Mouse (Mus musculus): Measurements from ENCODE around the gene Mef2d. TPM values are rescaled to one million over a fixed set of nuclear protein-coding genes. Genes with fewer than 3 reads are reported as not detected.
A peak's percentile ranks its signal among the peaks of the same experiment; 100 is the strongest.

Mef2d gene
- polyA plus RNA-seq, 1 experiment from 2014 or later, result 25.3 TPM

DNA sequence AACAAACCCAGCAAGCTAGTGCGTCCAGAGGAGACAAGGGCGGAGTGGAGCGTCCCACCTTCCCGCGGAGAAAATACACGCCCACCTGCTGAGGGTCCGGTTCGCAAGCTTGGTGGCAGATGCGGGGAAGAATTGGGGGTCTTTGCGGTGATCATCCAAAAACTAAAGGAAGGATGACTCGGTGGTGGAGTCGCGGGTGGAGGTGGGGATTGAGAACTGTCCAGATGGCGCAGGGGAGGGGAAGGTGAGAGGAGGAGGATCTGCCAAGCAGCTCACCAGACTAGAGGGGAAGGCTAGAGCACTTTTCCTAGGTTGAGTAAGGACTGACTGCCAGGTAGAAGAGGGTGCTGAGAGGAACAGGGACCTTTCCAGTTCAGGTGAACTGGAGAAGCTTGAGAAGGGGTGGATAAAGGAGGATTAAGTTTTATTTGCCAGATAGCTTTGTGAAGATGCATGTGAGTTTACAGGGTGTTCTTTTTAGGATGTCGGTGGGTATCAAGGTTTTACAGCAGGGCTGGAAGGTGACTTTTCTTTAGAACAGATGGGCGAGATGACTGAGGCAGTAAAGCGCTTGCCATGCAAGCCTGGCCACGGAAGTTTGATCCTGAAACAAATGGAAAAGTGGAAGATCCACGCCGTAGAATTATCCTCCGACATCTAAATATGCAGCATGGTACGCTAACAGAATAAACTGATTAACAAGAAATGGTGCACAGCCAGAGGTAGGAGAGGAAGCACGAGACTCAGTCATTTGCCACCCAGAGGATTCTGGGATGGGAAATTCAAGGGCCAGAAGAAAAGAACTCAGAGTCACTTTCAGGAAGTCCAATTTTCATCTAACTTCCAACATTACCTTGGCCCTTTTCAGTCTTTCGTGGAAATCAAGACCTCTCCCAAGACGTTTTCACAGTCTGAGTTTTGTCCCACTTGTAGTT lies 2.7 kb upstream of the Mef2d start:
- ATAC-seq (replicated peaks), result no peak
- Histone ChIP-seq H3K4me3 (peak overlapping the region; percentile 43), H3K36me3 (replicated peaks) (no peaks in the 10 kb centered on the region), H3K4me2 (peak overlapping the region; percentile 88), H3K27ac (peak overlapping the region; percentile 69), H3K9ac (peak overlapping the region; percentile 36; the same call in 1 of the 2 replicates), H3K27me3 (replicated peaks) (peaks cover 18% of the 10 kb centered on the region), H3K9me3 (no peaks in the 10 kb centered on the region), H3K4me1 (peaks cover 42% of the 10 kb centered on the region)
- 17% methylated on average over 25 of the region's 25 CpGs for WGBS

GRCm38 (mm10) chr3:88140178-88140902 lies 1.8 kb upstream of the Mef2d start:
- peaks cover 50% of the 10 kb centered on the region for H3K4me1 ChIP-seq
- 31% methylated on average over 11 of the region's 11 CpGs for WGBS

DNA sequence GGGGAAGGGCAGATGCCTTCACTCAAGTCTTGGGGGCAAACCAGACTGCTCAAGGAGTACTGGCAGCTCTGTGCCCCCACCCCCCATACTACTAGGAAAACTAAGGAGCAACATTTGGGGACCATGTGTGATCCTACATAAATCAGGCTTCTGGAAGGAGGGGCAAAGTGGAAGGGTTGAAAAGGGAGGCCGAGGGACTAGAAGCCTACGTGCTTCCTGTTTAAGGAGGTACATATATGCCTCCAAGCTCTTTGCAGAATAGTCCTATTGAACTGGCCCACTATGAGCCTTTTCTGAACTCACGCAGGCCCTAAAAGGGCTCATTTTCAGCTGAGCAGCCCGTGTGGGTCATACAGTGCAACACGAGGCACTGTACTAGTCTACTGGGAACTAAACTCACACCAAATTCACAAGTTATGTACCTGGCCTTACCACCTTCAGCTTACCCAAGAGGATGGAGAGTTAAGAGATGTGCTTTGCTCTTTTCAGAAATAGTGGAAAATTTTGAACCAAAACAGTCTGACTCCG lies 1.2 kb upstream of the Mef2d start:
- no peaks in the 10 kb centered on the region for H3K9me3 ChIP-seq
- H3K4me2 ChIP-seq, result peak overlapping the region; percentile 92
- no peaks in the 10 kb centered on the region for H3K36me3 ChIP-seq (replicated peaks)
- H3K27me3 ChIP-seq (replicated peaks), result peaks cover 18% of the 10 kb centered on the region
- H3K9ac ChIP-seq, result no peak overlapping the region
- peak overlapping the region; percentile 98 for H3K27ac ChIP-seq
- no peak for ATAC-seq (replicated peaks)
- H3K4me3 ChIP-seq, result peak overlapping the region; percentile 85; the same call in 1 of the 2 replicates
- 56% methylated on average over 6 of the region's 6 CpGs for WGBS
- H3K4me1 ChIP-seq, result peaks cover 57% of the 10 kb centered on the region

More at GRCm38 (mm10) chr3:88140178-88140902, 1.8 kb upstream of the Mef2d start:
- no peaks in the 10 kb centered on the region for H3K36me3 ChIP-seq (replicated peaks)
- no peak for ATAC-seq (replicated peaks)
- H3K27ac ChIP-seq, result peak overlapping the region; percentile 14; the same call in 1 of the 2 replicates
- H3K9ac ChIP-seq, result no peak overlapping the region
- H3K9me3 ChIP-seq, result no peaks in the 10 kb centered on the region
- peaks cover 18% of the 10 kb centered on the region for H3K27me3 ChIP-seq (replicated peaks)
- H3K4me2 ChIP-seq, result no peak overlapping the region
- H3K4me3 ChIP-seq, result no peak overlapping the region

DNA sequence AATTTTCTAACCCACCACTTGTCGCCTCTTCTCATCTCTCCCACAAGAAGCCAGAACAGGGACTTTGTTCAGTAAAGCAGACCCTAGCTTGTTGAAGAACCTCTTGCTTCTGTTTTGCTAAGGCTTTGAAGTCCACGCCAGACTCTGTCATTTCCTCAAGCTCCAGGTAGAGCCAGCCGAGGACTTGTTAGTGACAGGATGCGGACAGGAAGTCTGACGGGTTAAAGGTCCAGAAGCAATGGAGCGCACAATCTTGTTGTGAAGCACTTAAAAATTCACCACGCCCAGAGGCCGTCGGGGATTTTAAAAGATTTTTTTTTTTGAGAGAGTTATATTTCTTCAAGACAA lies 759 bp upstream of the Mef2d start:
- Histone ChIP-seq H3K9me3 (no peaks in the 10 kb centered on the region), H3K9ac (peak overlapping the region; percentile 87; the same call in 1 of the 2 replicates), H3K27me3 (replicated peaks) (peaks cover 18% of the 10 kb centered on the region), H3K4me1 (peaks cover 61% of the 10 kb centered on the region), H3K36me3 (replicated peaks) (no peaks in the 10 kb centered on the region), H3K4me3 (peak overlapping the region; percentile 85), H3K4me2 (peak overlapping the region; percentile 92), H3K27ac (peak overlapping the region; percentile 98)
- no peak for ATAC-seq (replicated peaks)
- 14% methylated on average over 9 of the region's 9 CpGs for WGBS

DNA sequence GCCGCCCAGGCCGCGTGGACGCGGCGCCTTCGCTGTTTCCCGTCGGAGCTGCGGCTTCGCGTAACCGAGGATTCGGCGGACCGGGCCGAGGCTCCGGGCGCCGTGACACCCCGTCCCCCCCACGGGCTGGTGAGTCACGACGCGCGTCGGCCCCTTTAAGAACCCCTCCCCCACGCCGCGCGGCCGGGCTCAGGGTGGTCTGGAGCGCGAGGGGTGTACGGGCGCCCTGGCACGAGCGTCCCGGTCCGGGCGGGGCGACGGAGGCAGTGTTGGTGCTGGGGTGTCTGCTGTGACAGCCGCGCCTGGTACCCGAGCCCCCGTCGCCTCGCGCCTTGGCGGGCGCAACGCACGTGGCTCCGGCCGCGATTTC lies 359 bp downstream of the Mef2d start:
- Histone ChIP-seq H3K27me3 (replicated peaks) (peaks cover 18% of the 10 kb centered on the region), H3K27ac (peak overlapping the region; percentile 98), H3K4me1 (peaks cover 70% of the 10 kb centered on the region), H3K36me3 (replicated peaks) (no peaks in the 10 kb centered on the region), H3K9ac (peak overlapping the region; percentile 87), H3K9me3 (no peaks in the 10 kb centered on the region), H3K4me2 (peak overlapping the region; percentile 92), H3K4me3 (peak overlapping the region; percentile 85)
- ATAC-seq (replicated peaks), result peak; percentile 63
- WGBS, result under 1% methylated on average over 57 of the region's 57 CpGs

DNA sequence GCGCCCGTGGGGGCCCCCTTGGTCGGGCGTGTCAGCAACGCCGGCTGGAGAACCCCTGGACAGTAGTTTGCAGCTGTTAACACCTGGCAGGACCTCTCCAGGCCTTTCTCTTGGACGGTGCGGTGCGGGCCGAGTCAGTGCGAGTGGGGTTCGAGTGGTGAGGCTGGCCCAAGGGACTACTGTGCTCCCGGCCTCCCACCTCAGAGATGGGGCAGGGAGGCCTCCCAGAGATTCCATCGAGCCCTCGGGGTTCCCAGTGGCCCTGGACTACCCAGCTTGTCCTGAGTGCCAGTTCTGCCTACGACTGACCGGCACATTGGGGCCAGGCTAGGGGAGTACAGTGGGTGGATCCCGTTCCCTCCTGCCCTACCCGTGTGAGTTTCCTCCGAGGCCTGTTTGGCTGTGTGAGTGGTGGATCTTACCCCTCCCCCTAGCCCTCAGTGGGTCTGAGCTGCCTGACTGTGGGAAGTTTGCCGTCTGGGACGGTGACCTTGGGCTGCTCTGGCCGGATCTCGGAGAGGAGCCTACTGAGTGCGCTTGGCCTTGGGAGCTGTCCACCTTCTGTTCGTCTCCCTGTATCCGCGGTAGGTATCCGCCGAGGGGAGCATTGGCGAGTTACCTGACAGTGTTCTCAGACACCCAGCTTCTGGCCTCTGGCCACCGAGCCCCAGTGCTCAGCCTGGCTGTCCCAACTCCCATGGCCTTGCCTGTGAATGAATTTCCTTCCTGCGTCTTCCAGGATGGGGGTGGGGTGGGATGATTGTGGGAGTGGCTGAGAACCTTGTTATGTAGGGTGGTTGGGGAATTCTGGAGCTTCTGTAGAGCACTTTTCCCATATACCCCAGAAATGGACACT lies 972 bp downstream of the Mef2d start:
- peak overlapping the region; percentile 92 for H3K4me2 ChIP-seq
- WGBS, result 2% methylated on average over 33 of the region's 33 CpGs
- H3K9me3 ChIP-seq, result no peaks in the 10 kb centered on the region
- peak overlapping the region; percentile 98 for H3K27ac ChIP-seq
- H3K4me3 ChIP-seq, result peak overlapping the region; percentile 85
- H3K9ac ChIP-seq, result peak overlapping the region; percentile 87
- H3K27me3 ChIP-seq (replicated peaks), result peaks cover 18% of the 10 kb centered on the region
- H3K4me1 ChIP-seq, result peaks cover 69% of the 10 kb centered on the region
- no peaks in the 10 kb centered on the region for H3K36me3 ChIP-seq (replicated peaks)
- peak; percentile 27 for ATAC-seq (replicated peaks)

GRCm38 (mm10) chr3:88143961-88144486 lies 1.9 kb downstream of the Mef2d start:
- H3K27ac ChIP-seq, result peak overlapping the region; percentile 98
- H3K4me2 ChIP-seq, result peak overlapping the region; percentile 92
- peak overlapping the region; percentile 87 for H3K9ac ChIP-seq
- no peaks in the 10 kb centered on the region for H3K9me3 ChIP-seq
- H3K4me3 ChIP-seq, result peak overlapping the region; percentile 85
- peaks cover 73% of the 10 kb centered on the region for H3K4me1 ChIP-seq
- H3K27me3 ChIP-seq (replicated peaks), result peaks cover 18% of the 10 kb centered on the region
- ATAC-seq (replicated peaks), result no peak
- H3K36me3 ChIP-seq (replicated peaks), result no peaks in the 10 kb centered on the region
- WGBS, result 17% methylated on average over 5 of the region's 5 CpGs

- ATAC-seq (replicated peaks), result no peak
- H3K27ac ChIP-seq, result 0 out of 2 replicates have a peak overlapping the region, but pooled peaks have one; percentile 98
- peaks cover 13% of the 10 kb centered on the region for H3K27me3 ChIP-seq (replicated peaks)
- WGBS, result 75% methylated on average over 6 of the region's 6 CpGs
- H3K9me3 ChIP-seq, result no peaks in the 10 kb centered on the region
- H3K36me3 ChIP-seq (replicated peaks), result no peaks in the 10 kb centered on the region
- H3K4me2 ChIP-seq, result peak overlapping the region; percentile 92
- peaks cover 73% of the 10 kb centered on the region for H3K4me1 ChIP-seq
- peak overlapping the region; percentile 87 for H3K9ac ChIP-seq
- peak overlapping the region; percentile 85 for H3K4me3 ChIP-seq
Observed at GRCm38 (mm10) chr3:88144648-88145410, 2.7 kb downstream of the Mef2d start.

DNA sequence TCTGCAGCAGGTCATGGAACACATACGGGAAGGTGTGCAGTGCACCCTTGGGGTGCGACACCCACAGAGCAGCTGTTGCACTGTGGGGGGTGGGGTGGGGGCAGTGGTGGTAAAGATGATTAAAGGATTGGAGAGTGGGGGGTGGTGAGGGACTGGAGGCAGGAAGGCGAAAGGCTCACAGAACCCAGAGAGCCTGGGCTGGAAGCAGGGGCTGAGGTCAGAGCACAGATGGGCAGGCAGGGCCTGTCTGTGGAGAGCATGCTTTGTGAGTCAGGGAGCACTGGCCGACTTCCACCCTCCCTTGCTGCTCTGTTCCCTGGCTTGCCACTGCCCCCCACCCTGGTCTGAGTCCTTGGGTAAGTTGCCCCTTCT lies 3.2 kb downstream of the Mef2d start:
- Histone ChIP-seq H3K4me2 (peak overlapping the region; percentile 92), H3K4me3 (no peak overlapping the region), H3K4me1 (peaks cover 79% of the 10 kb centered on the region), H3K9ac (peak overlapping the region; percentile 87), H3K27me3 (replicated peaks) (peaks cover 7% of the 10 kb centered on the region), H3K9me3 (no peaks in the 10 kb centered on the region), H3K36me3 (replicated peaks) (no peaks in the 10 kb centered on the region), H3K27ac (no peak overlapping the region)
- 24% methylated on average over 4 of the region's 4 CpGs for WGBS
- no peak for ATAC-seq (replicated peaks)

GRCm38 (mm10) chr3:88145952-88146351 lies 3.8 kb downstream of the Mef2d start:
- Histone ChIP-seq H3K4me1 (peaks cover 85% of the 10 kb centered on the region), H3K36me3 (replicated peaks) (no peaks in the 10 kb centered on the region), H3K4me3 (no peak overlapping the region), H3K9me3 (no peaks in the 10 kb centered on the region), H3K4me2 (peak overlapping the region; percentile 92; the same call in 1 of the 2 replicates), H3K9ac (no peak overlapping the region), H3K27me3 (replicated peaks) (peaks cover 2% of the 10 kb centered on the region), H3K27ac (no peak overlapping the region)
- 79% methylated on average over 5 of the region's 5 CpGs for WGBS
- ATAC-seq (replicated peaks), result no peak

Measured in midbrain, embryonic 15.5 days (tissue).